Mouse (Mus musculus) spleen, postnatal 36 days (tissue): ENCODE measurements around the gene Ide.
"Not testable (repeated sequence)": the region's sequence is repeated elsewhere in the genome, so short reads cannot be mapped to it uniquely, and the experiment has no call there.

Experiments used
- DNase-seq, 2 experiments: peaks; one replicate each; pipeline ENCODE4 v3.0.0; 2022; ENCODE audit warnings: low spot score in 2 of 2, mixed read lengths in 1 of 2

The Ide gene

GRCm38 (mm10) chr19:37269106-37269505 is 68.5 kb downstream of the Ide start:
- no peak for DNase-seq

- DNase-seq: peak; percentile 63 to 72
Measured at GRCm38 (mm10) chr19:37265333-37266103, 72.1 kb downstream of the Ide start.

- no peak for DNase-seq
Measured at GRCm38 (mm10) chr19:37263943-37264897, 73.4 kb downstream of the Ide start.

- no peak for DNase-seq
Measured at GRCm38 (mm10) chr19:37263566-37263942, 74.1 kb downstream of the Ide start.

DNA sequence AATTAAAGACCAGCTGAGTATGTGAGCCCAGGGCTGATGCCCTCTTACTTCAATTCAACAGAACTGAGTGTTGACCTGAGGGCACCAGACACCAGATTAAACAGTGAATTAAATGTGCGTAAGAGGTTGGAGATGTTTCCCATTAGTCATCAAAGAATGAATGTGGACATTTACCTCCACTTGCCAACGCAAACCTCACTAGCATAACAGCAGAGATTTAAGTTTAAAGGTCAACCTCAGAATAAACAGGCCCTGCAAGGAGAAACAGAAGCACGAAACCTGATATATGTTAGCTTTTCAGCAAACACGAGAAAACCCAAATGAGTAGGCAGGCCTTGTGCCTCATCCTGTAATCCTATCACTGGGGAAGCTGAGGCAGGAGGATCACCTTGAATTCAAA is 75.3 kb downstream of the Ide start:
- no peak for DNase-seq

DNA sequence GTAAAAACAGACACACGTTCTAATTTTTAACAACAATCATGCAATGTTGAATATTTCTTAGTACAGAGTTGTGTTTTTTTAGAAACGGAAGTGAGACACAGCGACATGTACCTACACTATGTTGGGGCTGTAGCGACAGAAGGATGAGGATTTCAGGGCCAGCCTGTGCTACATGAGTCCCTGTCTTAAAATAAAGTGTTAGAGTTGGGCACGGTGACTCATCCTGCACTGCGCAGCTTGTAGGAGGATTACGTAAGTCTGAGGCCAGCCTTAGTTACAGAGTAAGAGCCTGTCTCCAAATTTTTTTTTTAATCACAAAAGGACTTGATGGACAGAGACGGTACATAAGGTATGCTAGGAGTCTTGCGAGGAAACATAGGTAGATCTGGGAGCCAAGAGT is 82.3 kb downstream of the Ide start:
- no peak for DNase-seq

DNA sequence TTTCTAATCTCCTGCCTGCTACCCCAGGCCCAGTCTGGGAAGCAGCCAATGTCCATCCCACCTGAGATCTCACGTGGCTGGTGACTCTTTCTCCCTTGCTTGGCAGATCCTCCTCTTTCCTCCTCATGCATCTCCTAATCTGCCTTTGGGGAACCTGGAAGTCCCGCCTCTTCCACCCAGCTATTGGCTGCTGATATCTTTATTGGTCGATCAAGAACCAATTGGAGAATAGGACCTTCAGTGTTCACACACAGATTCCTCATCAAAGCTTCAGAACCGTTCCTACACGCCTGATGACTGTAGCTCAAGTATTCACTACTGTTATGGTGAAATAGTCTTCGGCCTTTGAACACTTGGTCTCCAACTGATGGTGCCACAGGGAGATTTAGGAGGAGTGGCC is 85.5 kb downstream of the Ide start:
- no peak for DNase-seq

- DNase-seq: no peak
Measured at GRCm38 (mm10) chr19:37248199-37248598, 89.5 kb downstream of the Ide start.

DNA sequence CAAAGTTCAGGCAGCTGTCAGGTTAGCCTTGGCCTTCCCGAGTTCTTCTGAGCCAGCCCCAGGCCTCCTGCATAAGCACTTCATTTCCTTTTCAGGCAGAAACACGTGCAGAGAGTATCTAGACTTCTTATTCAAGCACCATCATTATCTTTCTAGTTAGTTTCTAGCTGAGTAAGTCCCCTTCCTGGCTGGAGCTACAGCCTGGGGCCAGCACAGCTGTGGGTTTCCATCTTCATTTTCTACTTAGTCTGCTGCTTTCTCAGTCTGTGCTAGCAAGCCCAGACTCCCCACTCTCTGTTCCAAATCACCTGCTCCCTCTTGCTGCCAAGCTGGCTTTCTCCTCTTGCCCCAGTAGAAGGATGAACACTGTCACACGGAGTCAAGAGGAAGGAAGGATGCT is 90.8 kb downstream of the Ide start:
- DNase-seq: no peak

DNA sequence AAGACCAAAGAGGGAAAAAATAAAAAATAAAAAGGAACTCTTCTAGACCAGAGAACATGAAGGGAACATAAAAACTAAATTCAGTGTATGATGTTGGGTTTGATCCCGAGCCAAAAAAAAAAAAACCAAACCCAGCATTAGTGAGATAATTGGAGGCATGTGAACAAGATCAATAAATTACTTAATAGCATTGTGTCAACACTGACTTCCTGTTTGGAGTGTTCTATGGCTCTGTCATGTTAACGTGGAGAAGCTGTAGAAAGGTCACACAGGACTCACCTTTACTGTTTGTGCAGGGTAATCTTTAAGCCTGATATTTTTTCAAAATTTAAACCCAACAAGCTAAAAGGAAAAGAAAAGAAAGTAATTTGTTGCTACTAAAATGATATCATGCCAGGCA is 94.9 kb downstream of the Ide start:
- DNase-seq: no peak

- no peak for DNase-seq
Measured at GRCm38 (mm10) chr19:37241201-37241600, 96.5 kb downstream of the Ide start.

DNA sequence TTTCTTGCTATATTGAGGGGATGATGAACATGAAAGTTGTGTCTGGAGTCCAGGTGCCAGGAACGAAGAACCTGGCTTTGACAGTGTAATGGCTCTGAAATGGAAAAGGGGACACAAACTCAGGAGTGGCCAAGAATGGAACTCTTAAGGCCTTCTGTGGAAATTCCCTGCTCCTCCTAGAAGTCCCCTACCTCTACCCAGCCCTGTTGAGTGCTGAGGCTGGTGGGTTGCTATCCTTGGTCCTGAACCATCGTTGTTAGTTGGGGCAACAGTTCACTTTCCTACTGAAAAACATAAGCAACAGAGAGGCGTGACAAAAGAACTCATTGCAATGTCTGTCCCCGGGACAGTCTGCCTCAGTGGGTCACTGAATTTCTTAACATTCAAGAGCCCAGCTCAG is 98.6 kb downstream of the Ide start:
- peak in 1 of 2 experiments; percentile 19 for DNase-seq

DNA sequence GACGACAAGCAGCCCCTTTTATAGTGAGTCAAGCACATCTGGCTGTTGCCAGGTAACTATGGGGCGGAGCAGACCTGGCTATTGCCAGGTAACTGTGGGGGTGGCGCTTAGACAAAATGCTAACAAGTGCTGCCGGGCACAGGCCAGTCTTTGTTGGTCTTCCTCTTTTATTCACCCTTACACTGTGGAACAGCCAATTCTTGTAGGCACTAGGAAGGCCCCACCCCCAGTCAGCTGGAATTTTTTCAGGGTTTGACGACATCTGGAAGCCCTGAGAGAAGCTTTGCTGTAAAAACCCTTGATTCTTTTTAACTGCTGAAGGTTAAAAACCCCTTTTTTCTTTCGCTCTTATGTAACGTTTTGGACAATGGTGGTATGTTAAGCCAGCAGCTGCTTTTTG is 99.0 kb downstream of the Ide start:
- DNase-seq: peak in 1 of 2 experiments; percentile 28

GRCm38 (mm10) chr19:37237712-37238437 is 99.8 kb downstream of the Ide start:
- peak; percentile 37 to 70 for DNase-seq

- peak; percentile 27 to 57 for DNase-seq
Measured at GRCm38 (mm10) chr19:37237306-37237705, 100.3 kb downstream of the Ide start.

DNA sequence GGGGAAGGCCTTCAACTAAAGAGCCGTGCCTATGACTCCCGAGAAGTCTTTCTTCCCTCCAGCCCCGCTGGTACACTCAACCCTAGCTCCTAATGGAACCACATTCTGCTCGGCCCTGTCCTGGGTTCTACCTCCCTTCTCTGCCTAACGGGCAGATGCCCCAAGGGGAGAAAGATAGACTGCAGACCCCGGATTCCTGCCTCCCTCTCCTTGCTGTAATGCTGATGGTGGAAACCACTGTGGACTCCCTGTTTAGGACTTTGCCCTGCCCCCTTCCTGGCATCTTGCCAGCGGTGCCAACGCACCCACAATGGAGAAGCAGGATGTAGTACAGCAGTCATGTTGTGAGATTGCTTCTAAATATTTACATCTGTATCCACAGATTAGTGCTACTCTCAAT is 101.8 kb downstream of the Ide start:
- DNase-seq: peak; percentile 27 to 59

- peak in 1 of 2 experiments; percentile 6 for DNase-seq
Measured at GRCm38 (mm10) chr19:37233561-37234539, 103.8 kb downstream of the Ide start.

GRCm38 (mm10) chr19:37232598-37232997 is 105.1 kb downstream of the Ide start:
- DNase-seq: not testable (repeated sequence)

DNA sequence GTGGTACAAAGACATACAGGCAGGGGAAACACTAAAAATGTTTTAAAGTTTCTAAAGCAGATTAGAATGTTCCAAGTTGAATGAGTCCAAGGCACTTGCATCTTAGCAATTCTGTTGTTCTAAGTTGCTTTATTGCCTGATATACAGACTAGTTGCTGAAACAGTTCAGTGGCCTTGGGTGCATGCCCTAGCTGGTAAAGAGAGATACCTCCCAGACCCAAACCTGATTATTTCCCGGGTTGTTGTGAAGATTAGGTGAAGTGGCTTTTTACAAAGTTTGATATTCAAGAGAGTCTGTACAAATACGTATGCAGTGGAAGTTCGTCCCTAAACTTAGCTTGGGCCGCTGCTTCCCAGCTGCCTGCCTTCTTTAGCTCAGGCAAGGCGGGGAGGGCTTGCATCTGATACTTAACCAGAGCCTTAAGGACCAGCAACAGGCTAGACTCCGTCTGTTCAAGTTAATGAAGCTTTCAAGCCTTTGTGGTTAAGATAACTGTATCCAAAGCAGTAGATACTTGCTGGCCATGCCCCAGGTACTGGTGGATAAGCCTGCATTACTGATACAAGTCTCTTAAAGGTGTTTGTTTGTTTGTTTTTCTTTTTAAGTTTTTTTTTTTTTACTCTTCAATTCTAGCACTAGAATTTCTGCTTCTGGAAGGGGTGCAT is 112.3 kb downstream of the Ide start:
- no peak for DNase-seq
